Mouse (Mus musculus) lung, postnatal 0 days (tissue): ENCODE measurements around the gene Gmfg.

ENCODE experiments used
- CTCF ChIP-seq: IDR thresholded peaks from 2 replicates; pipeline ENCODE4 v1.5.1; 2016; ENCODE audit warnings: antibody characterized with exemption, mild to moderate bottlenecking
- EP300 ChIP-seq: IDR thresholded peaks from 2 replicates; pipeline ENCODE4 v1.6.1; 2016; ENCODE audit warnings: antibody characterized with exemption, mild to moderate bottlenecking, control low read depth

DNA sequence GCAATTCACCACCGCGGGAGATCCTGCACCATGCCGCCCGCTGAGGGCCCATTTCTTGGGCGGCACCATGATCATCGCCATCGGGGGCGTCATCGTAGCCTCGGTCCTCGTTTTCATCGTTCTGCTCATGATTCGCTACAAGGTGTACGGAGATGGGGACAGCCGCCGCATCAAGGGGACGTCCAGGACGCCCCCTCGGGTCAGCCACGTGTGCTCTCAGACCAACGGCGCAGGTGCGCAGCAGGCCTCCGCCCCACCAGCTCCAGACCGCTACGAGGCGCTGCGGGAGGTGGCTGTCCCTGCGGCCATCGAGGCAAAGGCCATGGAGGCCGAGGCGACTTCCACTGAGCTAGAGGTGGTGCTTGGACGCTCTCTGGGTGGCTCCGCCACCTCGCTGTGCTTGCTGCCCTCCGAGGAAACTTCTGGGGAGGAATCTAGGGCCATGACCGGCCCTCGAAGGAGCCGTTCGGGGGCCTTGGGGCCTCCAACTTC, 29.5 kb downstream of the Gmfg start:
- TF ChIP-seq CTCF (no peak; the same call in 1 of the 2 replicates), EP300 (no peak)
